In genomic region chr14:16328959-16329480, GRCm38 (mm10) we compare ENCODE assay signal across 8 mouse cellular contexts. TPM values are rescaled to one million over a fixed set of nuclear protein-coding genes. Genes with fewer than 3 reads are reported as not detected.
DNase-seq lines count a peak whose midpoint lies in the region; ATAC-seq and TF ChIP-seq lines count a peak whose summit lies in the region.
"Had no signal": no experiment of that assay in that cellular context is flagged by ENCODE, and none has a peak within 500 bp of the region (broad histone marks: within the 10 kb centered on the region; RNA-seq: fewer than 3 reads in every experiment).

No protein-coding gene starts in this region.

- no peak for ATAC-seq in hindbrain, embryonic 12.5 days (ENCODE audit: low FRiP score)
- ATAC-seq in hindbrain, embryonic 14.5 days (ENCODE audit: low FRiP score): no peak
- no peak for ATAC-seq in limb, embryonic 14.5 days (ENCODE audit: low FRiP score, low read depth)

- H3K36me3 ChIP-seq in hindbrain, embryonic 12.5 days: no peaks in the 10 kb centered on the region
- no peaks in the 10 kb centered on the region for H3K36me3 ChIP-seq in hindbrain, embryonic 14.5 days (replicated peaks; ENCODE audit: control insufficient read depth, insufficient read depth)
- H3K36me3 ChIP-seq in limb, embryonic 14.5 days (ENCODE audit: control insufficient read depth, insufficient read depth, low read length): no peaks in the 10 kb centered on the region
- H3K36me3 ChIP-seq: hindbrain, embryonic 15.5 days had no signal

- no peak overlapping the region for H3K4me2 ChIP-seq in hindbrain, embryonic 12.5 days (replicated peaks)
- no peak overlapping the region for H3K4me2 ChIP-seq in hindbrain, embryonic 14.5 days (replicated peaks)
- 0 out of 2 replicates have a peak overlapping the region, but pooled peaks have one; percentile 6 for H3K4me2 ChIP-seq in limb, embryonic 14.5 days (replicated peaks; ENCODE audit: low read depth, low read length, severe bottlenecking)
- H3K4me2 ChIP-seq: hindbrain, embryonic 15.5 days had no signal

- 0 out of 2 replicates have a peak overlapping the region, but pooled peaks have one; percentile 12 for H3K27ac ChIP-seq in hindbrain, embryonic 12.5 days
- H3K27ac ChIP-seq in hindbrain, embryonic 14.5 days: no peak overlapping the region
- H3K27ac ChIP-seq in brown adipose tissue, adult 24 weeks (replicated peaks; ENCODE audit: low read depth, low read length): peak overlapping the region; percentile 35
- H3K27ac ChIP-seq in limb, embryonic 14.5 days (replicated peaks; ENCODE audit: low read depth, low read length): peak overlapping the region; percentile 84
- no peak overlapping the region for H3K27ac ChIP-seq in layer of hippocampus, adult 2 months
- H3K27ac ChIP-seq: hindbrain, embryonic 15.5 days had no signal

- TF ChIP-seq CTCF in layer of hippocampus, adult 2 months (conservative IDR thresholded peaks at IDR 0.05): no peak

- no peak for TF ChIP-seq POLR2A in limb, embryonic 14.5 days (IDR thresholded peaks at IDR 0.05; ENCODE audit: borderline replicate concordance, extremely low read depth, insufficient read depth, insufficient read length)

- WGBS in hindbrain, embryonic 12.5 days: 34% methylated on average over 5 of the region's 5 CpGs
- 38% methylated on average over 5 of the region's 5 CpGs for WGBS in hindbrain, embryonic 14.5 days
- WGBS in limb, embryonic 14.5 days: 35% methylated on average over 5 of the region's 5 CpGs

- no peaks in the 10 kb centered on the region for H3K9me3 ChIP-seq in hindbrain, embryonic 12.5 days (replicated peaks)
- no peaks in the 10 kb centered on the region for H3K9me3 ChIP-seq in hindbrain, embryonic 14.5 days (ENCODE audit: control insufficient read depth, low read length)
- H3K9me3 ChIP-seq in limb, embryonic 14.5 days (ENCODE audit: control insufficient read depth, low read length): no peaks in the 10 kb centered on the region
- H3K9me3 ChIP-seq: hindbrain, embryonic 15.5 days had no signal

- DNase-seq in hindbrain, embryonic 14.5 days (ENCODE audit: low spot score): no peak
- DNase-seq in NIH3T3 (ENCODE audit: low read depth): peak; percentile 7
- no peak for DNase-seq in limb, embryonic 14.5 days (ENCODE audit: low spot score)
- no peak for DNase-seq in left cerebral cortex, adult 8-10 months (ENCODE audit: low spot score in 2 of 2)
- no peak for DNase-seq in layer of hippocampus, adult 2 months (ENCODE audit: low spot score in 2 of 2)

- H3K4me3 ChIP-seq in hindbrain, embryonic 12.5 days: no peak overlapping the region
- no peak overlapping the region for H3K4me3 ChIP-seq in hindbrain, embryonic 14.5 days (replicated peaks; ENCODE audit: low read length)
- H3K4me3 ChIP-seq in brown adipose tissue, adult 24 weeks (ENCODE audit: insufficient read depth, low read depth, low read length): no peak overlapping the region
- H3K4me3 ChIP-seq in limb, embryonic 14.5 days (replicated peaks; ENCODE audit: low read length): no peak overlapping the region
- H3K4me3 ChIP-seq in layer of hippocampus, adult 2 months: no peak overlapping the region
- H3K4me3 ChIP-seq: hindbrain, embryonic 15.5 days had no signal

- no peak overlapping the region for H3K9ac ChIP-seq in hindbrain, embryonic 12.5 days
- H3K9ac ChIP-seq in hindbrain, embryonic 14.5 days: no peak overlapping the region
- no peak overlapping the region for H3K9ac ChIP-seq in limb, embryonic 14.5 days (ENCODE audit: low read depth, low read length, severe bottlenecking)
- H3K9ac ChIP-seq: hindbrain, embryonic 15.5 days had no signal

- no peaks in the 10 kb centered on the region for H3K27me3 ChIP-seq in hindbrain, embryonic 12.5 days
- no peaks in the 10 kb centered on the region for H3K27me3 ChIP-seq in hindbrain, embryonic 14.5 days (ENCODE audit: control insufficient read depth, insufficient read depth, low read length)
- no peaks in the 10 kb centered on the region for H3K27me3 ChIP-seq in limb, embryonic 14.5 days (ENCODE audit: control insufficient read depth, insufficient read depth, low read length)
- H3K27me3 ChIP-seq: hindbrain, embryonic 15.5 days had no signal

- peaks cover 7% of the 10 kb centered on the region for H3K4me1 ChIP-seq in hindbrain, embryonic 12.5 days
- peaks cover 7% of the 10 kb centered on the region; the same call in 1 of the 2 replicates for H3K4me1 ChIP-seq in hindbrain, embryonic 14.5 days (replicated peaks; ENCODE audit: control insufficient read depth, insufficient read depth, low read length)
- peaks cover 7% of the 10 kb centered on the region; the same call in 1 of the 2 replicates for H3K4me1 ChIP-seq in brown adipose tissue, adult 24 weeks (ENCODE audit: control insufficient read depth, insufficient read depth, insufficient read length, low read length)
- peaks cover 15% of the 10 kb centered on the region for H3K4me1 ChIP-seq in limb, embryonic 14.5 days (ENCODE audit: control insufficient read depth, insufficient read depth, low read length)

RNA-seq across cellular contexts. Expression of gene Top2b, which starts 36.0 kb away (rescaled TPM):
- polyA plus RNA-seq in hindbrain, embryonic 12.5 days (2016; fragmentation: Nextera tagmentation; extraction: Ambion mirVana): 176 and 181 TPM in 2 replicates
- polyA plus RNA-seq in hindbrain, embryonic 14.5 days (2014; fragmentation: Nextera tagmentation; extraction: Ambion mirVana): 124 and 153 TPM in 2 replicates
- polyA plus RNA-seq in brown adipose tissue, adult 24 weeks (2012; ENCODE audit: insufficient read depth, insufficient read length, missing spikeins): 60.6 and 61.1 TPM in 2 replicates
- polyA plus RNA-seq in limb, embryonic 14.5 days (2012; rRNA removed): 52.9 and 73.0 TPM in 2 replicates
- polyA plus RNA-seq in limb, embryonic 14.5 days (2014; fragmentation: Nextera tagmentation; extraction: Ambion mirVana): 91.9 and 100 TPM in 2 replicates
- 10 to 100 TPM; 79.8 to 93.7 (median 88.4) TPM for total RNA-seq in left cerebral cortex, adult 8-10 months (2022)
- 10 to 100 TPM; 91.1 to 94.8 TPM for total RNA-seq in layer of hippocampus, adult 2 months (2021)

Comparison
In these comparisons a context has a peak if more than half of its experiments do, and no peak if none do; other contexts are left out.
1. H3K27ac ChIP-seq: peak in hindbrain, embryonic 12.5 days (single experiment), brown adipose tissue, adult 24 weeks (single experiment) and limb, embryonic 14.5 days (single experiment); none in hindbrain, embryonic 14.5 days (single experiment) and layer of hippocampus, adult 2 months (single experiment).